Mouse (Mus musculus) CH12.LX (cell line): ENCODE results near the gene Kcnc2. TPM values are rescaled to one million over a fixed set of nuclear protein-coding genes. Genes with fewer than 3 reads are reported as not detected.

Experiments used
- DNase-seq: peaks from one replicate; pipeline ENCODE4 v3.0.0-alpha.2; 2013; ENCODE audit errors: extremely low read depth
- H3K27ac ChIP-seq: 2 replicates; pipeline ENCODE4 v1.5.1; 2012; ENCODE audit warnings: low read depth, mild to moderate bottlenecking, control low read depth, moderate library complexity; ENCODE audit not compliant: insufficient read depth
- H3K27me3 ChIP-seq: replicated peaks from 2 replicates; pipeline ENCODE3; 2012; ENCODE audit warnings: inconsistent platforms
- H3K36me3 ChIP-seq, 2 experiments: replicated peaks in 1 of 2; 2 replicates each; pipeline versions ENCODE3 to v1.6.1; 2012; ENCODE audit warnings: inconsistent platforms in 1 of 2, low read length in 1 of 2, mild to moderate bottlenecking in 1 of 2, mixed read lengths in 1 of 2, moderate library complexity in 1 of 2; ENCODE audit not compliant: control insufficient read depth in 1 of 2, insufficient read depth in 1 of 2
- H3K4me1 ChIP-seq, 2 experiments: 2 replicates each; pipeline ENCODE4 v1.6.1; 2012; ENCODE audit warnings: inconsistent platforms in 1 of 2, moderate library complexity in 1 of 2; ENCODE audit not compliant: insufficient read depth in 2 of 2, control insufficient read depth in 1 of 2
- H3K4me2 ChIP-seq: 2 replicates; pipeline ENCODE4 v1.6.1; 2012; ENCODE audit warnings: low read depth, mild to moderate bottlenecking, control low read depth; ENCODE audit not compliant: poor library complexity, insufficient read depth, severe bottlenecking
- H3K4me3 ChIP-seq, 3 experiments: fragments of 150-350 bp in 1 of 3; sonication (generic) in 1 of 3; replicated peaks in 1 of 3; 2 replicates each; pipeline versions ENCODE3 to v1.5.1; 2011 to 2012; ENCODE audit warnings: low read depth in 2 of 3, low read length in 2 of 3, mild to moderate bottlenecking in 2 of 3, moderate library complexity in 2 of 3, control low read depth in 1 of 3, improper control_type of control experiment in 1 of 3, inconsistent platforms in 1 of 3, mixed read lengths in 1 of 3; ENCODE audit not compliant: poor library complexity in 1 of 3
- H3K79me2 ChIP-seq: replicated peaks from 2 replicates; pipeline ENCODE4 v1.6.1; 2012; ENCODE audit warnings: mild to moderate bottlenecking, moderate library complexity; ENCODE audit not compliant: control insufficient read depth, poor library complexity, insufficient read depth, severe bottlenecking; ENCODE audit errors: extremely low read depth
- H3K9ac ChIP-seq: 2 replicates; pipeline ENCODE4 v1.6.1; 2012; ENCODE audit warnings: low read depth, mild to moderate bottlenecking, control low read depth, moderate library complexity; ENCODE audit not compliant: insufficient read depth
- H3K9me3 ChIP-seq: replicated peaks from 2 replicates; pipeline ENCODE3; 2012; ENCODE audit warnings: low read length, inconsistent platforms, mixed read lengths
- EP300 ChIP-seq: IDR thresholded peaks from 2 replicates; pipeline ENCODE4 v1.6.1; 2011; ENCODE audit warnings: low read length, improper control_type of control experiment
- HCFC1 ChIP-seq: IDR thresholded peaks from 2 replicates; pipeline ENCODE4 v1.6.1; 2012; ENCODE audit warnings: low read depth, mild to moderate bottlenecking, inconsistent platforms, low read length, improper control_type of control experiment
- MXI1 ChIP-seq: IDR thresholded peaks from 2 replicates; pipeline ENCODE4 v1.6.1; 2011; ENCODE audit warnings: mild to moderate bottlenecking, low read depth, low read length, improper control_type of control experiment
- PAX5 ChIP-seq: IDR thresholded peaks from 2 replicates; pipeline ENCODE4 v1.6.1; 2012; ENCODE audit warnings: low read length, inconsistent platforms, mixed read lengths
- POLR2AphosphoS2 ChIP-seq: IDR thresholded peaks from 2 replicates; pipeline ENCODE4 v1.6.1; 2011; ENCODE audit warnings: low read depth, low read length, improper control_type of control experiment
- TBP ChIP-seq: conservative IDR thresholded peaks from 2 replicates; pipeline ENCODE4 v1.6.1; 2011; ENCODE audit warnings: low read depth, low read length, improper control_type of control experiment
- TCF12 ChIP-seq: IDR thresholded peaks from 2 replicates; pipeline ENCODE4 v1.6.1; 2014; ENCODE audit warnings: low read depth, mild to moderate bottlenecking, inconsistent platforms, low read length, improper control_type of control experiment
- ZKSCAN1 ChIP-seq: IDR thresholded peaks from 2 replicates; pipeline ENCODE4 v1.6.1; 2012; ENCODE audit warnings: low read depth, inconsistent platforms, low read length, improper control_type of control experiment, borderline replicate concordance
- dilution Hi-C: fragments of 300-500 bp; cut with MboI; formaldehyde crosslinking; loops from 2 replicates; pipeline ENCODE4 v1.14.3; 2020; ENCODE audit warnings: low sequenced_read_pairs; ENCODE audit not compliant: extremely low pct_unique_long_range_greater_than_20kb, extremely low pct_ligation_motif_present
- in situ Hi-C: fragments of 300-500 bp; cut with MboI; formaldehyde crosslinking; loops from 3 replicates; pipeline ENCODE4 v1.14.3; 2019; ENCODE audit warnings: low sequenced_read_pairs, low pct_ligation_motif_present, low pct_unique_long_range_greater_than_20kb, mixed read lengths
- polyA plus RNA-seq: library from polyadenylated mRNA; unstranded; fragments of >175 nt; gene quantifications from 2 replicates; pipeline ENCODE4 v1.2.1, GENCODE M21; 2012; ENCODE audit warnings: low read depth; ENCODE audit not compliant: insufficient read length
- total RNA-seq, 2 experiments: library from RNA; depleted of rRNA; stranded (reverse); fragments of 300-350 nt in 1 of 2; fragments of >200 nt in 1 of 2; gene quantifications; 2 replicates each; pipeline ENCODE4 v1.2.3; 2012 to 2014

Kcnc2 gene
- total and polyA plus RNA-seq, 3 experiments: not detected

GRCm38 (mm10) chr10:112269939-112270781 lies 761 bp upstream of the Kcnc2 start:
- Histone ChIP-seq H3K9ac (no peak overlapping the region), H3K27me3 (no peaks in the 10 kb centered on the region), H3K4me3 (no peak overlapping the region), H3K4me2 (no peak overlapping the region), H3K36me3 (no peaks in the 10 kb centered on the region), H3K9me3 (no peaks in the 10 kb centered on the region), H3K4me1 (no peaks in the 10 kb centered on the region), H3K79me2 (no peaks in the 10 kb centered on the region), H3K27ac (no peak overlapping the region)
- DNase-seq: no peak
- in situ Hi-C loops: no loop called here
- no peak for TF ChIP-seq POLR2AphosphoS2
- dilution Hi-C loops: no loop called here

GRCm38 (mm10) chr10:112271803-112272165 lies 863 bp downstream of the Kcnc2 start:
- H3K27me3 ChIP-seq: no peaks in the 10 kb centered on the region
- no peak overlapping the region for H3K4me2 ChIP-seq
- H3K79me2 ChIP-seq: no peaks in the 10 kb centered on the region
- in situ Hi-C loops: no loop called here
- no peak for DNase-seq
- no peaks in the 10 kb centered on the region for H3K9me3 ChIP-seq
- no peaks in the 10 kb centered on the region for H3K4me1 ChIP-seq
- no peaks in the 10 kb centered on the region for H3K36me3 ChIP-seq
- dilution Hi-C loops: no loop called here
- TF ChIP-seq ZKSCAN1 (no peak), EP300 (no peak), MXI1 (no peak), HCFC1 (no peak), TCF12 (no peak)
- no peak overlapping the region for H3K9ac ChIP-seq
- H3K4me3 ChIP-seq: no peak overlapping the region
- no peak overlapping the region for H3K27ac ChIP-seq

GRCm38 (mm10) chr10:112272171-112272570 lies 1.2 kb downstream of the Kcnc2 start:
- no peaks in the 10 kb centered on the region for H3K4me1 ChIP-seq
- H3K9me3 ChIP-seq: no peaks in the 10 kb centered on the region
- H3K4me3 ChIP-seq: no peak overlapping the region
- no peak overlapping the region for H3K9ac ChIP-seq
- H3K79me2 ChIP-seq: no peaks in the 10 kb centered on the region
- no peaks in the 10 kb centered on the region for H3K27me3 ChIP-seq
- no peak overlapping the region for H3K27ac ChIP-seq
- TF ChIP-seq PAX5 (no peak), TBP (no peak), HCFC1 (no peak)
- in situ Hi-C loops: no loop called here
- no peak for DNase-seq
- dilution Hi-C loops: no loop called here
- no peak overlapping the region for H3K4me2 ChIP-seq
- no peaks in the 10 kb centered on the region for H3K36me3 ChIP-seq
